Mouse (Mus musculus) hindbrain, embryonic 13.5 days (tissue): ENCODE measurements around the gene Rpl11. TPM values are rescaled to one million over a fixed set of nuclear protein-coding genes. Genes with fewer than 3 reads are reported as not detected.
"Not testable (repeated sequence)": the region's sequence is repeated elsewhere in the genome, so short reads cannot be mapped to it uniquely, and the experiment has no call there.

Experiments
- ATAC-seq: fragments of 200-750 bp; cut with Nextera tagmentation; 2 replicates; pipeline ENCODE4 v1.8.0; 2017; ENCODE audit warnings: moderate TSS enrichment; ENCODE audit not compliant: low FRiP score
- H3K27ac ChIP-seq: fragments of 300-500 bp; sonication (generic); 2 replicates; pipeline ENCODE4 v1.5.1; 2015; ENCODE audit warnings: inconsistent platforms, mild to moderate bottlenecking, moderate library complexity
- H3K27me3 ChIP-seq: fragments of 300-500 bp; sonication (generic); 2 replicates; pipeline ENCODE4 v1.6.1; 2015; ENCODE audit warnings: mild to moderate bottlenecking, inconsistent platforms
- H3K36me3 ChIP-seq: fragments of 300-500 bp; sonication (generic); 2 replicates; pipeline ENCODE4 v1.6.1; 2015; ENCODE audit warnings: mild to moderate bottlenecking, inconsistent platforms
- H3K4me1 ChIP-seq: fragments of 300-500 bp; sonication (generic); replicated peaks from 2 replicates; pipeline ENCODE4 v1.6.1; 2015; ENCODE audit warnings: inconsistent platforms
- H3K4me2 ChIP-seq: fragments of 300-500 bp; sonication (generic); 2 replicates; pipeline ENCODE4 v1.6.1; 2015; ENCODE audit warnings: inconsistent platforms, mild to moderate bottlenecking, moderate library complexity
- H3K4me3 ChIP-seq: fragments of 300-500 bp; sonication (generic); 2 replicates; pipeline ENCODE4 v1.5.1; 2015; ENCODE audit warnings: mild to moderate bottlenecking, inconsistent platforms
- H3K9ac ChIP-seq: fragments of 300-500 bp; sonication (generic); 2 replicates; pipeline ENCODE4 v1.6.1; 2015; ENCODE audit warnings: mild to moderate bottlenecking, inconsistent platforms
- H3K9me3 ChIP-seq: fragments of 300-500 bp; sonication (generic); 2 replicates; pipeline ENCODE4 v1.6.1; 2016; ENCODE audit warnings: inconsistent platforms
- WGBS: fragments of 180-500 bp; shearing (Covaris S2); methylation state at CpG from one replicate; pipeline ENCODE4 v1.1.7; 2015; 5-methylcytosine and 5-hydroxymethylcytosine counted together
- polyA plus RNA-seq: library from polyadenylated mRNA; unstranded; fragments of >200 nt; fragmentation: Nextera tagmentation; extraction: Ambion mirVana; gene quantifications from 2 replicates; pipeline ENCODE4 v1.2.1, GENCODE M21; 2015

Rpl11 gene
- 329 and 334 TPM in 2 replicates for polyA plus RNA-seq

DNA sequence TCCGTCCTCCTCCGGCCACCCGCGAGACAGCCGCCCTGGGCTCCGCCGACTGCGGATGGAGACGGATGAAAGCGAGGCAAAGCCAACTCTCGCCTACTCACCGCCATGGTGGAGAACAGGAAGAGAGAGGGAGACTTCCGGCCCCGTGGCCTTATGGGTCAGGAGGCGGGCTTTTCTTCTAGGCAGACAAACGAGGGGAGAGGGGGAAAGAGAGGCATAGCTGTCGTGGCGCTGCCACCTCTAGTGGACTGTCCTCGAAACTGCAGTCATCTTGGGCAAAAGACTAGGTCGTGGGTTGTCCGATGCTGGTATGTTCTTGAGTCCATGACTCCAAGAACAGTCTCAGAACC, at the start of gene Rpl11:
Gene Rpl11, minus strand, starts transcription at position 182 of the 350 bp plus-strand sequence.
- H3K27ac ChIP-seq = peak within 1 kb of the TSS; percentile 95
- under 1% methylated on average over 21 of the region's 21 CpGs for WGBS
- H3K4me2 ChIP-seq = peak within 1 kb of the TSS; percentile 99
- no peaks in the 10 kb centered on the region for H3K9me3 ChIP-seq
- peak within 1 kb of the TSS; percentile 90 for H3K9ac ChIP-seq
- peaks cover 20% of the 10 kb centered on the region for H3K4me1 ChIP-seq
- peak; percentile 98 for ATAC-seq
- H3K27me3 ChIP-seq = no peaks in the 10 kb centered on the region
- peak within 1 kb of the TSS; percentile 63 for H3K4me3 ChIP-seq
- peaks cover 36% of the 10 kb centered on the region for H3K36me3 ChIP-seq

DNA sequence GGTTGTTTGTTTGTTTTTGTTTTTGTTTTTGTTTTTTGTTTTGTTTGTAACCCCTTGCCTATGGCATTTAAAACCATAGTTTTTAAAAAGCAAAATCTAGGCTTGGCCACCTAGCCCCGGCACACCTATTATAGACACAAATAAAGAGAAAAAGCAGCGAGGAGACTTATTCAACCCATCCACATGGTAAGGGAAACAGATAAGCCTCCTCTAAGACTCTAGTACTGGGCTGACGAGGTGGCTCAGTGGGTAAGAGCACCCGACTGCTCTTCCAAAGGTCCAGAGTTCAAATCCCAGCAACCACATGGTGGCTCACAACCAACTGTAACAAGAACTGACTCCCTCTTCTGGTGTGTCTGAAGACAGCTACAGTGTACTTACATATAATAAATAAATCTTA, 48.5 kb upstream of the Rpl11 start:
- 88% methylated on average over 4 of the region's 4 CpGs for whole genome bisulfite sequencing

DNA sequence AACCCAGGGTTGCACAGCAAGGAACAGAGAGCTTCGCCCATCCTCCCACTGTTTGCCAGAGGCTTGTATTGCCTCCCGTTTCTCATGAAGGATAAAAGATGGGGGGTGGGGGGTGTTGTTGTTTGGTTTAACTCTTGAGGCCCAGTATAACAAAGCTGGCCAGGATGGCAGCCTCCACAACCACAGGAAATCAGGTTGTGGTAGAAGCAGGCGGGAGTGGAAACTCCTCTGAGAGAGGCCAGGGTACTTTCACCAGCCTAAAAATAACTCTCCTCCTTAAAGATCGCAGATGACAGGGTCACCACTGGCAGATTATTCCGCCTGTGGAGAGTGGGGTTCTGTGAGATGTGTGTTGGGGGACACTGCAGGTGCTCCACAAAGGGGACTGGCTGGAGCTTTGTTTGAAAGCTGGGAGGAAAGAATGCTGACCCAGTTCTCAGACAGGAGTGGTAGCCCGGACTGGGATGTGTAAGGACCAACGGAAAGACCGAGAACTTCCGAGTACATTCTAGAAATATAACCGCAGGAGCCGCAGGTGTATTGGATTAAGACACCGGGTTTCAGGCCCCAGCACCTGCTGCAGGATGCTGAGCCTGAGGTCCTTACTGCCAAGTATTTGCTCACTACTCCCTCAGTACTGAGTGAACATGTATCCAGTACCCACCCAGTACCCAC, 47.3 kb upstream of the Rpl11 start:
- no peaks in the 10 kb centered on the region for H3K36me3 ChIP-seq
- no peak overlapping the region for H3K27ac ChIP-seq
- H3K9ac ChIP-seq = no peak overlapping the region
- no peak overlapping the region for H3K4me3 ChIP-seq
- ATAC-seq = no peak
- no peaks in the 10 kb centered on the region for H3K9me3 ChIP-seq
- no peak overlapping the region for H3K4me2 ChIP-seq
- WGBS = 77% methylated on average over 12 of the region's 12 CpGs
- H3K27me3 ChIP-seq = peaks cover 6% of the 10 kb centered on the region; the same call in 1 of the 2 replicates
- peaks cover 25% of the 10 kb centered on the region for H3K4me1 ChIP-seq

More for the DNA sequence above, 48.5 kb upstream of the Rpl11 start:
- H3K4me1 ChIP-seq = peaks cover 17% of the 10 kb centered on the region
- H3K4me2 ChIP-seq, ATAC-seq, H3K9ac ChIP-seq, H3K36me3 ChIP-seq, H3K4me3 ChIP-seq, H3K9me3 ChIP-seq, H3K27me3 ChIP-seq, H3K27ac ChIP-seq: not testable (repeated sequence)

DNA sequence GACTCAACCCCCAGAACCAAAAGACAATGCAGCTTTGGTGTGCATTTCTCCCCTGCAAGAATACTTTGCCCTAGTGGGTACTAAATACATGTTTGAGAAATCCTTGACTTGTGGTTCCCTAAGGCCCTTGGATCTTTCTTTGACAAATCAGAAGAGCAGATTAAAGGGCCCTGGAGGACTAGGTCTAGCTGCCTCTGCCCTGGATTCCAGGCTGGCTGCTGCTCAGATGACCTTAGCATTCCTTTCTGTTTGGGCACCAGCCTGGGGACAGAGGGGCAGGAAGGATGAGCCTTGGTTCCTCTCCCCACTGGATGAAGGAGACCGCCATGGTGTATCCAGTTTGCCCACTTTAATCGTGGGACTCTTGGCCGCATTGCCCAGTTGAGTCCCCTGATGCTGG, 45.2 kb upstream of the Rpl11 start:
- no peak for ATAC-seq
- 97% methylated on average over 3 of the region's 3 CpGs for WGBS

DNA sequence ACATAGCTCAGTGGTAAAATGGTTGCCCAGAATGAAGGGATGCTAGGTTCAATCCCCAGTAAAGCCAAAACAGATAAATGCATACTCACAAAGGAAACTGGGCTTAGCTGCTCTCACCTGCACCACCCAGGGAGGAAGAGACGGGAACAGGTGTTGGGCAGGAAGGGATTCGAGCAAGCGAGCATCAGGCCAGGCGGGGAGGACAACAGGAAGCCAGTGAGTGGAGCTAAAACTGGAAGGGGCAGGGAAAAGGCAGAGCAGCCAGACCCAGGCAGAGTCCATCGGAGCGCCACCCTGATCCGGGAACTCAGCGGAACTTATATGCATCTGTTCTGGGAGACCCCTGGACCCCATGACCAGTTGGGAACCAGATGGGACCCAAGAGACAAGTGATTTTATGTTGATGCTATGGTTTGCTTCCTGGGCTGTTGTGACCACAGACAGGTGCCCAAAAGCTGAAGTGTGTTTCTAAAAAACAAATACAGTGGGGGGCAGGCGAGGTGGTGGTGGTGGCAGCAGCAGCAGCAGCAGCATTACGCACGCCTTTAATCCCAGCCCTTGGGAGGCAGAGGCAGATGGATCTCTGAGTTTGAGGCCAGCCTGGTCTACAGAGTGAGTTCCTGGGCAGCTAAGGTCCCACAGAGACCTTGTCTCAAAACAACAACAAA, 43.4 kb upstream of the Rpl11 start:
- no peak overlapping the region for H3K4me3 ChIP-seq
- 81% methylated on average over 11 of the region's 11 CpGs for WGBS
- no peak overlapping the region for H3K4me2 ChIP-seq
- H3K9ac ChIP-seq = no peak overlapping the region
- no peaks in the 10 kb centered on the region for H3K36me3 ChIP-seq
- no peaks in the 10 kb centered on the region for H3K9me3 ChIP-seq
- no peak overlapping the region for H3K27ac ChIP-seq
- peaks cover 20% of the 10 kb centered on the region; the same call in 1 of the 2 replicates for H3K4me1 ChIP-seq
- ATAC-seq = no peak
- no peaks in the 10 kb centered on the region for H3K27me3 ChIP-seq

More for the DNA sequence above, 45.2 kb upstream of the Rpl11 start:
- Histone ChIP-seq H3K4me2 (no peak overlapping the region), H3K9ac (no peak overlapping the region), H3K4me3 (no peak overlapping the region), H3K4me1 (peaks cover 20% of the 10 kb centered on the region; the same call in 1 of the 2 replicates), H3K27me3 (peaks cover 6% of the 10 kb centered on the region; the same call in 1 of the 2 replicates), H3K27ac (no peak overlapping the region), H3K36me3 (no peaks in the 10 kb centered on the region), H3K9me3 (no peaks in the 10 kb centered on the region)

DNA sequence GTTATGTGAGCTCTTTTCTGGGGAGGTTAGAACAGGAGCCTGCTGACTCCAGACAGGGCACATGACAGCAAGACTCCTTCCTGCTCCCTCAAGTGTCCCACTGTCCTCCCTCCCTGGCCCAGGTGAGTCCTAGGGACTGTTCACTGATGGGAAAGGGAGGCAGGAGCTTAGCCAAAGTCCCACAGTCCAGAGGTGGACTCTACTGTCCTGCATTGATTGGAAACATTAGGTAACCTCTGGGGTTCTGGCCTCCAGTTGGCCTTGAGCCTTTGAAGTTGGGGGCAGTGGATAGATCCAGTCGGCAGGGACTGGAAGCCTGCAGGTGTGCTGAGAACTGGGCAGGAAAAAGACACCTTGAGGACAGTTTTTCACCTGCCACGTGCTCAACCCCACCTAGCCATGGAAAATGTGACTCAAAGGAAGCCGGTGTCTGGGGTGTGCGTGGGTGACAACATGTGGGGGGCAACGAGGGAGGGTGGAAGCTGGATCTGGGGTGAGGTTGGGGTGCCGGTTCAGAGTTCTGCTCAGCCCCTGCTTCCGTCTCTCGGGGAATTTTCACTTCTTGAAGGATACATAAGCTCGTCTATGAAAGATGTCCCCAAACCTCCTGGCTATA, 42.4 kb upstream of the Rpl11 start:
- no peak overlapping the region for H3K4me3 ChIP-seq
- no peak for ATAC-seq
- no peaks in the 10 kb centered on the region for H3K36me3 ChIP-seq
- peaks cover 20% of the 10 kb centered on the region; the same call in 1 of the 2 replicates for H3K4me1 ChIP-seq
- no peaks in the 10 kb centered on the region for H3K27me3 ChIP-seq
- no peak overlapping the region for H3K9ac ChIP-seq
- no peaks in the 10 kb centered on the region for H3K9me3 ChIP-seq
- no peak overlapping the region for H3K4me2 ChIP-seq
- WGBS = 80% methylated on average over 9 of the region's 9 CpGs
- H3K27ac ChIP-seq = 0 out of 2 replicates have a peak overlapping the region, but pooled peaks have one; percentile 10

DNA sequence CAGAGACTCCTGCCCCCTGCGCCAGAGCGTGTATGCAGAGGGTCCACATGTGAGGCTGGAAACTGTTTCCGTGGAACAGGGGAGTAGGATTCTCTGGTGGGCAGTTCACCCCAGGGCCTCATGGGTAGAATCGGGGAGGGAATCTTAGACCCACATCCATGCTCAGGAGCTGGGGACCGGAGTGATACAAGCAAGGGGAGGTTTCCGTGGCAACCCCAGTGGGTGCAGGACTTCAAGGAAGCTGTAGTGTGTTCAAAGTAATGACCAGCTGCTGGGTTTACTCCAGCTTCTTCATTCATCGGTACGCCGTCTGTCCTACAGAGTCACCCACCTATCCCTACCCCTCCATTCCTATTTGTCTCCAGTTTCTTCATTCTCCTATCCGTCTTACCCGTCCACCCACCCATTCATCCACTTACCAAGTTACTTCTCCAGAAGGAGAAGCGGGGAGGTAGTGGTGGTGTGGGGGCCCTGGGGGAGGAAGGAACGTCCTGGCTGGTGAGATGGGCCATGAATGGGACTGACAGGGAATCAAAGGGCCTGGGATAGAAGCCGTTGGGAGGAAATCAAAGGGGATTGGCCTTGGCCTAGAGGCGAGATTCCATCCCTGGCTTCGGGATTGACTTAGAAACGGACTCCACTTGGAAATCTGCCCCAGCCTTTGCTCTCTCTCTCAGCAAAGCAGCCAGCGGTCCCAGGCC, 41.4 kb upstream of the Rpl11 start:
- peak overlapping the region; percentile 48; the same call in 1 of the 2 replicates for H3K27ac ChIP-seq

DNA sequence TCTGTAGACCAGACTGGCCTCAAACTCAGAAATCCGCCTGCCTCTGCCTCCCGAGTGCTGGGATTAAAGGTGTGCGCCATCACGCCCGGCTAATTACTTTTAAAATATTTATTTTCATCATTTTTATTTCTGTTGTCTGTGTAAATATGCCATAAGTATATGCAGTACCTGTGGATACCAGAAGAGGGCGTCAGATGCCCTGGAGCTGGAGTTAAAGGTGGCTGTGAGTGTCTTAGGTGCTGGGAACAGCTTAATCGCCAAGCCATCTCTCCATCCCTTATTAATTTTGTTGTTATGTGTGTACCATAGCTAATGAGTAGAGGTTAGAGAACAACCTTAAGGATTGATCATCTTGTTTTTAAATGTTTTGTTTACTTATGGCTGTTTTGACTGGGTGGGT, 39.3 kb upstream of the Rpl11 start:
- WGBS = 90% methylated on average over 7 of the region's 7 CpGs
- no peak overlapping the region for H3K4me2 ChIP-seq
- H3K27me3 ChIP-seq = no peaks in the 10 kb centered on the region
- no peaks in the 10 kb centered on the region for H3K9me3 ChIP-seq
- H3K27ac ChIP-seq = no peak overlapping the region
- H3K9ac ChIP-seq = no peak overlapping the region
- H3K4me3 ChIP-seq = no peak overlapping the region
- H3K36me3 ChIP-seq = no peaks in the 10 kb centered on the region
- ATAC-seq = no peak
- peaks cover 26% of the 10 kb centered on the region for H3K4me1 ChIP-seq

More for the DNA sequence above, 41.4 kb upstream of the Rpl11 start:
- no peaks in the 10 kb centered on the region for H3K36me3 ChIP-seq
- no peak overlapping the region for H3K4me3 ChIP-seq
- no peak overlapping the region for H3K4me2 ChIP-seq
- H3K9me3 ChIP-seq = no peaks in the 10 kb centered on the region
- H3K4me1 ChIP-seq = peaks cover 20% of the 10 kb centered on the region; the same call in 1 of the 2 replicates
- no peak overlapping the region for H3K9ac ChIP-seq
- ATAC-seq = peak; percentile 78
- H3K27me3 ChIP-seq = no peaks in the 10 kb centered on the region
- WGBS = 57% methylated on average over 18 of the region's 18 CpGs

DNA sequence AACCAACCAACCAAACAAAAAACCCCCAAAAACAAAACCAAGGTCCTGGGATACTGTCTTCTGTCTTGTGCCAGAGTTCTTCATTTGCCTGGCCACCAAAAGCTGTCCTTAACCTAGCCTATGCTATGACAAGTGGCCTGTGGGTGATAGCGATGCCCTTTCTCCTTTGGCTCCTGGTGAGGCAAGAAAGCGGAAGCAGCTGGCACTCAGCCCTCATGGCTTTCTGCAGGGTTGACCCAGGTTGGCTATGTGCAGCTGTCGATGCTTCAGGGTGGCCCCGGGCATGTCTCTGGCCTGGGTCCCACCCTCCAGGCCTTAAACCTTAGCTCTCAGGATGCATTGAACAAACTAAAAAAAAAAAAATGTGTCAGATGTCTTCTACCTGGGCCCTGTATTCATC, 38.1 kb upstream of the Rpl11 start:
- Histone ChIP-seq H3K4me3 (no peak overlapping the region), H3K27me3 (no peaks in the 10 kb centered on the region), H3K9ac (no peak overlapping the region), H3K36me3 (no peaks in the 10 kb centered on the region), H3K27ac (no peak overlapping the region), H3K9me3 (no peaks in the 10 kb centered on the region), H3K4me2 (no peak overlapping the region), H3K4me1 (peaks cover 22% of the 10 kb centered on the region)
- 96% methylated on average over 4 of the region's 4 CpGs for WGBS
- no peak for ATAC-seq

DNA sequence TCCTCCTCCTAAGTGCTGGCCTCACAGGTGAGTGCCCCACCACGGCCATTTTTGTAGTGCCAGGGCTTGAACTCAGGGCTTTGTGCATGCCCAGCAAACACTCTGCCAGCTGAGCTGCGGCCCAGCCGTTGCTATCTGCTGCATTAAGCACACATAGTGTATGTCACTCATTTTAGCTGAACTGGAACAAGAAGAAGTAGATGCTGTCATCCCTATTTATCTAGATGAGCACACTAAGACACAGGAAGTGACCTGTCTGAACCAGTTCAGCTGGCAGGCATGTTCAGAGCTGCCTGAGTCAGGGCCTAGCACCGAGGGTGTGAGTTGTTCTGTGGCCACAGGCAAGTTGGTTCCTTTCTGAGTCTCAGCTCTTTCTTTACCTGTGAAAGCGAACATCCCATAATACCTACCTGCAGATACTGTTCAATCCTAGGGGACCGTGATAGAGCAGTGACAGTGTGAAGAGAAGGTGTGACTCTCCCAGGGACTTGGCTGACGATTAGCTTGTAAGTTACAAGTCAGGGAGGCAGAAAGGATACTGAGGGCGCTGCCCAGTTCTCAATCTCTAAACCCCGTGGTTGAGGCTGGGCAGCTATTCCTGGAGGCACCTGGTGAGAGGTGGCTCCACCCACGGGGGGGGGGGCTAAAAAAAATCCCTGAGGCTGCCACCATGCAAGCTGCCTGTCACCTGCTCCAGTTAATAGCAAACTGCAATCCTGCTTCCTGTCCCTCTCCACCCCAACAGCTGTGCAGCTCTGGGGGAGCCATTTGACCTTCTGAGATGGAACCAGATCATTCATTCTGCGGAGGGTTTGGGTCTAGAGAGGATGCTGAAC, 36.7 kb upstream of the Rpl11 start:
- WGBS = 66% methylated on average over 11 of the region's 11 CpGs

DNA sequence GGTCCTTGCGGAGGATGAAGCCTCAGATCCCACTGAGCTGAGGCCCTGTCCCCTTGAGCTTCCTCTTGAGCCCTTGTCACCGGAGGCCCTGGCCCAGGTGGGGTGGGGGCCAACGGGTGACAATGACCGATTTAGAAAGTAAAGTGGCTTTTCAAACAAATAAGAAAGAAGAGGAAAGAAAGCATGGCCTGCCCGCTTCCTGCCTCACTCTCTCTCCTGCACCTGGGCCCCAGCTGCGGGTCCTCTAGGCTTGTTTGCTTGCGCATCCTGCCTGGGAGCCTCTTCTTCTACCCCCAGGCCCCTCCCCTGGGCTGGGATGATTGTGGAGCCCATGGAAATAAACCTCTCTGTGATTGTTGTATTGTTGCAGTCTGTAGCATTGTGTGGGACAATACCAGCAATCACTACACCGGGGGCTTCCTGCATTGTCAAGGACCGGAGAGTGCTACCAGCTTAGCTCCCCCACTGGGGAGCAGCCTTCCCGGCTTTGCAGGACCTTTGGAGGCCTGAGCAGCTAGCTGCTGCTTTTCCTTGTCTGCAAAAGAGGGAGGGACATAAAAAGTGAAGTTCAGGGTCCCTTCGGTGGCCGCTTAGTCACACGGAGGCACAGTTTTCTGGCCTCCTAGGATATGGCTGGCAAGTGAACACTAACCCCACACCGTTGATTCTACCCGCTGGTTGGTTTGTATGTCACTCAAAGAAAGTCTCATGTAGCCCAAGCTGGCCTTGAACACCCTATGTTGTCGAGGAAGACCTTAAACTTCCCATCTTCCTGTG, 35.9 kb upstream of the Rpl11 start:
- Histone ChIP-seq H3K4me1 (peaks cover 6% of the 10 kb centered on the region), H3K4me2 (no peak overlapping the region), H3K4me3 (no peak overlapping the region), H3K9ac (no peak overlapping the region), H3K27me3 (no peaks in the 10 kb centered on the region), H3K9me3 (no peaks in the 10 kb centered on the region), H3K36me3 (no peaks in the 10 kb centered on the region), H3K27ac (no peak overlapping the region)
- WGBS = 31% methylated on average over 16 of the region's 16 CpGs
- no peak for ATAC-seq

More for the DNA sequence above, 36.7 kb upstream of the Rpl11 start:
- no peaks in the 10 kb centered on the region for H3K9me3 ChIP-seq
- peaks cover 13% of the 10 kb centered on the region for H3K4me1 ChIP-seq
- no peak overlapping the region for H3K27ac ChIP-seq
- no peaks in the 10 kb centered on the region for H3K36me3 ChIP-seq
- H3K27me3 ChIP-seq = no peaks in the 10 kb centered on the region
- no peak overlapping the region for H3K9ac ChIP-seq
- no peak overlapping the region for H3K4me2 ChIP-seq
- no peak overlapping the region for H3K4me3 ChIP-seq
- ATAC-seq = no peak
